Mouse (Mus musculus) intestine, embryonic 14.5 days (tissue): ENCODE results near the gene Hist1h2bj. TPM values are rescaled to one million over a fixed set of nuclear protein-coding genes. Genes with fewer than 3 reads are reported as not detected.
"Not testable (repeated sequence)": the region's sequence is repeated elsewhere in the genome, so short reads cannot be mapped to it uniquely, and the experiment has no call there.

Experiments
- ATAC-seq: fragments of 200-750 bp; cut with Nextera tagmentation; replicated peaks from 2 replicates; pipeline ENCODE4 v1.8.0; 2017; ENCODE audit warnings: low read depth, moderate number of reproducible peaks, moderate TSS enrichment, moderate library complexity; ENCODE audit not compliant: low FRiP score, low TSS enrichment
- DNase-seq: peaks from one replicate; pipeline ENCODE4 v3.0.0-alpha.2; 2018; ENCODE audit warnings: low spot score
- H3K27ac ChIP-seq: fragments of 300-500 bp; sonication (generic); 2 replicates; pipeline ENCODE4 v1.5.1; 2014; ENCODE audit warnings: low read depth, mild to moderate bottlenecking, control low read depth
- H3K27me3 ChIP-seq: fragments of 300-500 bp; sonication (generic); replicated peaks from 2 replicates; pipeline ENCODE4 v1.6.1; 2014; ENCODE audit warnings: low read length, control low read depth; ENCODE audit not compliant: control insufficient read depth, insufficient read depth
- H3K36me3 ChIP-seq: fragments of 300-500 bp; sonication (generic); 2 replicates; pipeline ENCODE4 v1.6.1; 2014; ENCODE audit warnings: low read length, control low read depth; ENCODE audit not compliant: control insufficient read depth, insufficient read depth
- H3K4me1 ChIP-seq: fragments of 300-500 bp; sonication (generic); replicated peaks from 2 replicates; pipeline ENCODE4 v1.6.1; 2014; ENCODE audit warnings: low read length, control low read depth, mixed read lengths; ENCODE audit not compliant: control insufficient read depth, insufficient read depth
- H3K4me2 ChIP-seq: fragments of 300-500 bp; sonication (generic); 2 replicates; pipeline ENCODE4 v1.6.1; 2014; ENCODE audit warnings: low read length
- H3K4me3 ChIP-seq: fragments of 300-500 bp; sonication (generic); 2 replicates; pipeline ENCODE4 v1.5.1; 2014; ENCODE audit warnings: low read depth, low read length, control low read depth, mixed read lengths
- H3K9ac ChIP-seq: fragments of 300-500 bp; sonication (generic); 2 replicates; pipeline ENCODE4 v1.6.1; 2014; ENCODE audit warnings: mild to moderate bottlenecking, low read length
- H3K9me3 ChIP-seq: fragments of 300-500 bp; sonication (generic); 2 replicates; pipeline ENCODE4 v1.6.1; 2016; ENCODE audit warnings: low read length, control low read depth; ENCODE audit not compliant: control insufficient read depth
- WGBS: fragments of 180-500 bp; shearing (Covaris S2); extraction: QIAGEN DNeasy Blood & Tissue Kit; methylation state at CpG from one replicate; pipeline ENCODE4 v1.1.7; 2014; 5-methylcytosine and 5-hydroxymethylcytosine counted together
- polyA plus RNA-seq: library from polyadenylated mRNA; unstranded; fragments of >200 nt; fragmentation: Nextera tagmentation; extraction: Ambion mirVana; gene quantifications from 2 replicates; pipeline ENCODE4 v1.2.1, GENCODE M21; 2014

Hist1h2bj gene
- polyA plus RNA-seq, 1 experiment from 2014 or later, result 14.0 TPM

DNA sequence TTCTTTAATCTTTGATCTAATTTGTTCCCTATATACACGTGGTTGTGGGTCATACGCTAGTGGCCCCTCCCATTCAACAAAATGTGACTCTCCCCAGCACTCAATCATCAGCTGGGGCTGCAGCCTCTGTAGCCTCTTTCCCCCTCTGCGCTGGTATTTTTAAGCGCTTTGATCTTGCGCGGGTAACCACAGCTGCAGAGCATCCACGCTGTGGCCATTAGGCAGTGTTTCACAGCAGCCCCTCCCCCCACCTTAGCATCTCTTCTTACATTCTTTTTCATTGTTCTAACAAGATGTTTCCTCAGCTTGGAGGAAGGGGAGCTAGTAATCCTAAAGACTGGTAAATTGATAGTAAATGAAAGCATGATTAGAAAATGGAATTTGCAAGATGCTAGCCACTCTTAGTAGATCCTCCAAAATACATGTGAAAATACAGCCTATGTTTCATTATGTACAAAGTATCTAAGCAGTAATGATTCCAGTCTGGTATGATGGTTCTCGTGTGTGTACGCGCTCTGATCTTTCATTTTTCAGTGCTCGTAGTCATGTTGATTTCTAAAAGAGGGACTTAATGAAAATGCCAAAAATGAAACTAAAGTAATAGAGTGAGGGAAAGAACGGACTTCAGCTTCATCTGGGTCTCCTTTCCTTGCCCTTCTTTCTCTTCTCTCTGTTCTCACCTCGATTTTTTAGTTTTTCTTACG, 6.9 kb downstream of the Hist1h2bj start:
- peak; percentile 21; the same call in 1 of the 2 replicates for ATAC-seq
- peak overlapping the region; percentile 56 for H3K4me2 ChIP-seq
- peak; percentile 80 for DNase-seq

DNA sequence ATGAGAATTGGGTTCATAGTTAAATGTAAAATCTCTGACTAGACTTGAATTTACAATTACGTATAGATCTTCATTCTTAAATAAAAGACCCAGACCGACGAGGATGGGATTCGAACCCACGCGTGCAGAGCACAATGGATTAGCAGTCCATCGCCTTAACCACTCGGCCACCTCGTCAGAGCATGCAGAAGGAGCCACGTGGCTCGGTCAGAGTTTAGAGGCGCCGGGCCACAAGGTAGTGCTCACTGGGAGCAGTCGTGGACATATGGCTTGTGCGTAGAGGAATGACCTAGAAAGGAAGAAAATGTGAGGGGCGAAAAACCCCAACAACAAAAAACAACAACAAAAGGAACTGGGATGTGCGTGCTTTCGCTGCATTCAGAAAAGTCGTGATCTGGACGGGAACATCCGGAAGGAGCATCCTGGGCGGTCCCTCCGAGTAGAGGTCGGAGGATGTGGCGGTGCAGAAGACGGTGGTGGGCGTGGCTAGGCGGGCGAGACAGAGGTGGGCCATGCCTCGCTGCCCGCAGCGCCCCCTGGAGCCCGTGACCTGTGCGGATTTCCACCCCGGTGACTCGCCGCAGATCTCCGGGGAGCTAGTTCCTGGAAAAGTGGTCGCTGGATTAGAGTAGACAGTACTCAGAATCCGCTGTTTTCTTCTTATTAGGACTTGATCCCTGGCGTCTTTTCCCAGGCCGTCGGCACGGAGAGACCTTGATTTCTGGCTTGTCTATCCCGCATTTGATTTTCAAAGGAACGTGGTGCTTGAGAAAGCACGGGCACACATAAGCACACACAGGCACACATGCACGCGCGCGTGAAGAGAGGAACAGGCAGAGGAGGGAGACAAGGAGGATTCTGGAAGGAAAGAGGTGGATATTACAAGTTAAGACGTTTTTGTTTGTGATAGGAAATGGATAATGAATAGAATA, 7.8 kb downstream of the Hist1h2bj start:
- H3K27ac ChIP-seq, result peak overlapping the region; percentile 91
- H3K4me1 ChIP-seq, result no peaks in the 10 kb centered on the region
- DNase-seq (peak; percentile 97), ATAC-seq (peak; percentile 96)
- H3K27me3 ChIP-seq, result no peaks in the 10 kb centered on the region
- under 1% methylated on average over 52 of the region's 52 CpGs for WGBS
- no peaks in the 10 kb centered on the region for H3K36me3 ChIP-seq
- H3K4me2 ChIP-seq, result peak overlapping the region; percentile 56
- H3K9me3 ChIP-seq, result no peaks in the 10 kb centered on the region
- peak overlapping the region; percentile 58 for H3K9ac ChIP-seq
- H3K4me3 ChIP-seq, result peak overlapping the region; percentile 56

More for the DNA sequence above, 6.9 kb downstream of the Hist1h2bj start:
- H3K36me3 ChIP-seq, result no peaks in the 10 kb centered on the region
- H3K4me1 ChIP-seq, result no peaks in the 10 kb centered on the region
- H3K4me3 ChIP-seq, result peak overlapping the region; percentile 56
- peak overlapping the region; percentile 91 for H3K27ac ChIP-seq
- 3% methylated on average over 14 of the region's 14 CpGs for WGBS
- no peaks in the 10 kb centered on the region for H3K27me3 ChIP-seq
- peak overlapping the region; percentile 27; the same call in 1 of the 2 replicates for H3K9ac ChIP-seq
- H3K9me3 ChIP-seq, result no peaks in the 10 kb centered on the region

DNA sequence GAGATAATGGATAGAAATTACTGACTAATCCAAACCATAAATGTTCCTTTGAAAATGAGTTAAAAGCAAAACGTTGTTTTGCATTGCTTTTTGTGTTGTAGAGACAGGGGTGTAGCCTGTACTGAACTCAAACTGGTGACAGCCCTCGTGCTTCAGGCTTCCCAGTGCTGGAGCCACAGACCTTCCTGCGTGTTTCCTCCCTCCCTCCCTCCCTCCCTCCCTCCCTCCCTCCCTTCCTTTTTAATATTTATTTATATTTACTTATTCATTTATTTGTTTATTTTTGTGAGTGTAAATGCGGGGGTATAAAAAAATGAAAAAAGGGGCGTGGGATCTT, 8.5 kb downstream of the Hist1h2bj start:
- H3K27ac ChIP-seq, result peak overlapping the region; percentile 91
- no peaks in the 10 kb centered on the region for H3K4me1 ChIP-seq
- peak overlapping the region; percentile 56 for H3K4me2 ChIP-seq
- peak overlapping the region; percentile 56 for H3K4me3 ChIP-seq
- H3K9me3 ChIP-seq, result no peaks in the 10 kb centered on the region
- 11% methylated on average over 5 of the region's 5 CpGs for WGBS
- ATAC-seq (no peak), DNase-seq (no peak)
- no peaks in the 10 kb centered on the region for H3K36me3 ChIP-seq
- H3K27me3 ChIP-seq, result no peaks in the 10 kb centered on the region
- peak overlapping the region; percentile 58 for H3K9ac ChIP-seq

GRCm38 (mm10) chr13:22053754-22054153, 10.7 kb downstream of the Hist1h2bj start:
- Histone ChIP-seq H3K9ac (no peak overlapping the region), H3K4me3 (no peak overlapping the region), H3K9me3 (no peaks in the 10 kb centered on the region), H3K27ac (no peak overlapping the region), H3K4me1 (no peaks in the 10 kb centered on the region), H3K4me2 (no peak overlapping the region), H3K36me3 (no peaks in the 10 kb centered on the region), H3K27me3 (no peaks in the 10 kb centered on the region)
- ATAC-seq (no peak), DNase-seq (no peak)
- WGBS, result 90% methylated on average over 1 of the region's 1 CpGs

GRCm38 (mm10) chr13:22061422-22061821, 18.4 kb downstream of the Hist1h2bj start:
- no peaks in the 10 kb centered on the region for H3K36me3 ChIP-seq
- WGBS, result 73% methylated on average over 1 of the region's 1 CpGs
- H3K9ac ChIP-seq, result no peak overlapping the region
- ATAC-seq (no peak), DNase-seq (no peak)
- H3K27ac ChIP-seq, result no peak overlapping the region
- H3K27me3 ChIP-seq, result no peaks in the 10 kb centered on the region
- H3K4me2 ChIP-seq, result no peak overlapping the region
- no peaks in the 10 kb centered on the region for H3K9me3 ChIP-seq
- no peaks in the 10 kb centered on the region for H3K4me1 ChIP-seq
- no peak overlapping the region for H3K4me3 ChIP-seq

DNA sequence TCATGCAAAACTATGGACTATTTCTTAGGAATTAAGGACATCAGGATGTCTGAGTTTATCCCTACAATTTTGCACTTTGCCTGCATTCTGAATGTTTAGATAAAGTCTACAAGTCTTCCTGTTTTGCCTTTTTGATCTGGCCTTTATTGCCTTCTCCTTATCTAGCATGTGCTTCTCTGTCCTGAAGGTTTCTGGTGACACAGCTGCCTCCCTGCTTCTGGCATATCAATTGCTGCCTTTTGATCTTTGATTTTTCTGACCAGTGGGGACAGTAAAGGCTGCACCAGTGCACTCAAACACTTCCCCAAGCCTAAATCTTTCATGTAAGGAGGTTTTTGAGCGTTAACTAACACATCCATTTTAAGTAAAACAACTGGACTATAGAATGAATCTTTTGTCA, 20.5 kb downstream of the Hist1h2bj start:
- no peaks in the 10 kb centered on the region for H3K27me3 ChIP-seq
- no peak overlapping the region for H3K4me3 ChIP-seq
- H3K9me3 ChIP-seq, result no peaks in the 10 kb centered on the region
- ATAC-seq, result no peak
- no peaks in the 10 kb centered on the region for H3K4me1 ChIP-seq
- WGBS, result 36% methylated on average over 1 of the region's 1 CpGs
- H3K36me3 ChIP-seq, result no peaks in the 10 kb centered on the region
- no peak overlapping the region for H3K27ac ChIP-seq
- H3K4me2 ChIP-seq, result no peak overlapping the region
- no peak overlapping the region for H3K9ac ChIP-seq
- no peak for DNase-seq

- not testable (repeated sequence) for H3K27ac ChIP-seq, H3K9me3 ChIP-seq, H3K4me1 ChIP-seq, H3K27me3 ChIP-seq, H3K36me3 ChIP-seq, DNase-seq, ATAC-seq, H3K9ac ChIP-seq, H3K4me3 ChIP-seq, H3K4me2 ChIP-seq
- 86% methylated on average over 1 of the region's 1 CpGs for WGBS
Measured at GRCm38 (mm10) chr13:22084140-22084539, 41.1 kb downstream of the Hist1h2bj start, which contains the start of gene Vmn1r188. Gene Vmn1r188 (plus strand): TSS chr13:22084440.
